Mouse (Mus musculus) myocyte (in vitro differentiated cells): ENCODE results near the gene Zfp598.

Experiments
- MAX ChIP-seq: IDR thresholded peaks from one replicate; pipeline ENCODE4 v1.6.1; 2011; ENCODE audit warnings: low read depth, mild to moderate bottlenecking, control low read depth
- MYOD1 ChIP-seq, 3 experiments: IDR thresholded peaks; one replicate each; pipeline ENCODE4 v1.6.1; 2011; ENCODE audit warnings: control low read depth in 2 of 3, low read depth in 2 of 3, mild to moderate bottlenecking in 2 of 3, moderate library complexity in 1 of 3; ENCODE audit not compliant: insufficient read length in 2 of 3, control insufficient read depth in 1 of 3
- MYOG ChIP-seq, 3 experiments: IDR thresholded peaks; one replicate each; pipeline ENCODE4 v1.6.1; 2011; ENCODE audit warnings: control low read depth in 2 of 3, low read depth in 2 of 3, mild to moderate bottlenecking in 2 of 3; ENCODE audit not compliant: insufficient read length in 2 of 3, control insufficient read depth in 1 of 3, insufficient read depth in 1 of 3
- POLR2A ChIP-seq: IDR thresholded peaks from one replicate; pipeline ENCODE4 v1.6.1; 2011; ENCODE audit warnings: low read depth, mild to moderate bottlenecking, control low read depth, moderate library complexity; ENCODE audit not compliant: insufficient read length

GRCm38 (mm10) chr17:24640119-24640518 is 29.4 kb upstream of the Zfp598 start:
- TF ChIP-seq POLR2A (no peak), MYOG (IDR thresholded peaks at IDR 0.05; ENCODE audit: control insufficient read depth in 1 of 3, insufficient read depth in 1 of 3, insufficient read length in 2 of 3, low read depth in 2 of 3) (no peak), MYOD1 (IDR thresholded peaks at IDR 0.05; ENCODE audit: control insufficient read depth in 1 of 3, insufficient read length in 2 of 3, low read depth in 2 of 3) (no peak), MAX (no peak)
